ENCODE assay signal across 24 mouse cellular contexts in genomic region chr1:59930926-59931325, GRCm38 (mm10). TPM values are rescaled to one million over a fixed set of nuclear protein-coding genes. Genes with fewer than 3 reads are reported as not detected.
DNase-seq lines count a peak whose midpoint lies in the region; ATAC-seq and TF ChIP-seq lines count a peak whose summit lies in the region.
"Had no signal": no experiment of that assay in that cellular context is flagged by ENCODE, and none has a peak within 500 bp of the region (broad histone marks: within the 10 kb centered on the region; RNA-seq: fewer than 3 reads in every experiment).

No protein-coding gene starts in this region.

- no peaks in the 10 kb centered on the region for H3K36me3 ChIP-seq in kidney, adult 2 months (ENCODE audit: control insufficient read depth, insufficient read depth, low read length)
- no peaks in the 10 kb centered on the region for H3K36me3 ChIP-seq in intestine, embryonic 16.5 days (ENCODE audit: control insufficient read depth, insufficient read depth, low read length)
- H3K36me3 ChIP-seq: embryonic facial prominence, embryonic 12.5 days; embryonic facial prominence, embryonic 15.5 days; forebrain, embryonic 12.5 days; forebrain, embryonic 15.5 days; heart, embryonic 15.5 days; hindbrain, embryonic 12.5 days; hindbrain, embryonic 15.5 days had no signal

- H3K4me1 ChIP-seq in kidney, adult 2 months (ENCODE audit: control insufficient read depth, insufficient read depth, low read length), result peaks cover 3% of the 10 kb centered on the region; the same call in 1 of the 2 replicates
- H3K4me1 ChIP-seq in embryonic fibroblast, embryonic 13.5 days (ENCODE audit: control insufficient read depth, insufficient read depth, low read length), result no peaks in the 10 kb centered on the region
- H3K4me1 ChIP-seq in intestine, embryonic 16.5 days (ENCODE audit: control insufficient read depth, insufficient read depth, low read length), result no peaks in the 10 kb centered on the region
- H3K4me1 ChIP-seq: embryonic facial prominence, embryonic 12.5 days; forebrain, embryonic 12.5 days; heart, embryonic 12.5 days had no signal

- TF ChIP-seq POLR2A in kidney, adult 2 months (IDR thresholded peaks at IDR 0.05; ENCODE audit: low read depth, low read length), result no peak
- no peak for TF ChIP-seq POLR2A in embryonic fibroblast, embryonic 13.5 days (IDR thresholded peaks at IDR 0.05; ENCODE audit: low read depth, low read length)

- H3K27me3 ChIP-seq in kidney, adult 2 months (replicated peaks; ENCODE audit: control insufficient read depth, insufficient read depth, low read length), result no peaks in the 10 kb centered on the region
- no peaks in the 10 kb centered on the region for H3K27me3 ChIP-seq in intestine, embryonic 16.5 days (replicated peaks; ENCODE audit: control insufficient read depth, insufficient read depth, low read length)
- H3K27me3 ChIP-seq: embryonic facial prominence, embryonic 12.5 days; embryonic facial prominence, embryonic 15.5 days; forebrain, embryonic 12.5 days; forebrain, embryonic 15.5 days; heart, embryonic 12.5 days; heart, embryonic 15.5 days; hindbrain, embryonic 12.5 days; hindbrain, embryonic 15.5 days; Patski had no signal

- DNase-seq in kidney, adult 2 months, result peak; percentile 56
- no peak for DNase-seq in kidney, postnatal 4 days
- DNase-seq in kidney, postnatal 14 days, result peak; percentile 17
- DNase-seq in kidney, adult 8-10 months, result no peak
- DNase-seq in NIH3T3 (ENCODE audit: low read depth), result peak; percentile 15
- DNase-seq: adrenal gland, postnatal 10 days; adrenal gland, postnatal 36 days; cerebellum, adult 11 months; cerebellum, adult 2 months; cerebellum, adult 9-11 months; cerebellum, postnatal 25 days; gastrocnemius, postnatal 36 days had no signal

- no peak overlapping the region for H3K4me3 ChIP-seq in kidney, adult 2 months (ENCODE audit: insufficient read depth, low read depth, low read length)
- no peak overlapping the region for H3K4me3 ChIP-seq in embryonic fibroblast, embryonic 13.5 days (ENCODE audit: insufficient read depth, low read length)
- H3K4me3 ChIP-seq in intestine, embryonic 16.5 days (ENCODE audit: low read length), result no peak overlapping the region
- H3K4me3 ChIP-seq: embryonic facial prominence, embryonic 12.5 days; embryonic facial prominence, embryonic 15.5 days; erythroblast, embryonic 14.5 days; forebrain, embryonic 12.5 days; forebrain, embryonic 15.5 days; heart, embryonic 12.5 days; heart, embryonic 15.5 days; hindbrain, embryonic 12.5 days; hindbrain, embryonic 15.5 days had no signal

- no peak for ATAC-seq in intestine, embryonic 16.5 days
- ATAC-seq: forebrain, embryonic 15.5 days; Patski had no signal

- no peak for TF ChIP-seq CTCF in kidney, adult 2 months (conservative IDR thresholded peaks at IDR 0.05; ENCODE audit: insufficient read depth, insufficient read length, low read depth, low read length)
- no peak for TF ChIP-seq CTCF in embryonic fibroblast, embryonic 13.5 days (IDR thresholded peaks at IDR 0.05; ENCODE audit: borderline replicate concordance, insufficient read depth, low read length)

- H3K4me2 ChIP-seq in intestine, embryonic 16.5 days (ENCODE audit: low read depth, low read length), result no peak overlapping the region
- H3K4me2 ChIP-seq: embryonic facial prominence, embryonic 12.5 days; embryonic facial prominence, embryonic 15.5 days; forebrain, embryonic 12.5 days; forebrain, embryonic 15.5 days; heart, embryonic 12.5 days; heart, embryonic 15.5 days; hindbrain, embryonic 12.5 days; hindbrain, embryonic 15.5 days had no signal

- no peak overlapping the region for H3K27ac ChIP-seq in kidney, adult 2 months (ENCODE audit: insufficient read depth, low read depth, low read length)
- peak overlapping the region; percentile 87 for H3K27ac ChIP-seq in embryonic fibroblast, embryonic 13.5 days (ENCODE audit: insufficient read depth, low read length)
- H3K27ac ChIP-seq in intestine, embryonic 16.5 days (ENCODE audit: low read length), result no peak overlapping the region
- H3K27ac ChIP-seq: embryonic facial prominence, embryonic 12.5 days; embryonic facial prominence, embryonic 15.5 days; forebrain, embryonic 12.5 days; forebrain, embryonic 15.5 days; heart, embryonic 15.5 days; hindbrain, embryonic 12.5 days; hindbrain, embryonic 15.5 days had no signal

- no peaks in the 10 kb centered on the region for H3K9me3 ChIP-seq in intestine, embryonic 16.5 days (ENCODE audit: control insufficient read depth, low read length)
- H3K9me3 ChIP-seq: embryonic facial prominence, embryonic 12.5 days; embryonic facial prominence, embryonic 15.5 days; forebrain, embryonic 12.5 days; forebrain, embryonic 15.5 days; heart, embryonic 12.5 days; heart, embryonic 15.5 days; hindbrain, embryonic 12.5 days; hindbrain, embryonic 15.5 days had no signal

- H3K9ac ChIP-seq in intestine, embryonic 16.5 days (ENCODE audit: low read depth, low read length), result no peak overlapping the region
- H3K9ac ChIP-seq: embryonic facial prominence, embryonic 12.5 days; embryonic facial prominence, embryonic 15.5 days; forebrain, embryonic 12.5 days; forebrain, embryonic 15.5 days; heart, embryonic 12.5 days; heart, embryonic 15.5 days; hindbrain, embryonic 12.5 days; hindbrain, embryonic 15.5 days had no signal

RNA-seq across cellular contexts. Expression of gene Fam117b, which starts 18.1 kb away (rescaled TPM):
- 11.5 and 11.9 TPM in 2 replicates for polyA plus RNA-seq in kidney, adult 2 months (2012; rRNA removed)
- polyA plus RNA-seq in embryonic fibroblast, embryonic 13.5 days (2011; ENCODE audit: insufficient read length, low read depth, missing spikeins), result 21.0 and 22.3 TPM in 2 replicates
- 2.9 TPM in 2 replicates for polyA plus RNA-seq in intestine, embryonic 16.5 days (2015; fragmentation: Nextera tagmentation; extraction: Ambion mirVana)

Comparison
In these comparisons a context has a peak if more than half of its experiments do, and no peak if none do; other contexts are left out.
1. DNase-seq: peak in kidney, adult 2 months (single experiment), kidney, postnatal 14 days (single experiment) and NIH3T3 (single experiment); none in kidney, postnatal 4 days (0 of 2) and kidney, adult 8-10 months (0 of 2).